Mouse (Mus musculus) activated CD4-positive, CD25-positive, alpha-beta regulatory T cell (primary cell): Measurements from ENCODE around the gene Vmn1r45. TPM values are rescaled to one million over a fixed set of nuclear protein-coding genes. Genes with fewer than 3 reads are reported as not detected.

Experiments
- polyA plus RNA-seq, 2 experiments: library from polyadenylated mRNA; unstranded; fragments of 100-300 nt; shearing (Covaris generic); gene quantifications; one replicate each; pipeline ENCODE4 v1.2.1; 2017

Gene Vmn1r45
- polyA plus RNA-seq = under 1 TPM in 1 of 2 experiments, not detected in 1; 0.55 TPM

GRCm38 (mm10) chr6:89940498-89940897 is at the start of gene Vmn1r45:
Vmn1r45 (minus strand) TSS chr6:89940598.

GRCm38 (mm10) chr6:89969013-89969412 is 28.6 kb upstream of the Vmn1r45 start, which contains the start of gene Vmn1r46:
Vmn1r46 (plus strand) TSS chr6:89969313.

GRCm38 (mm10) chr6:89883360-89883759 is 57.0 kb downstream of the Vmn1r45 start, which contains the start of gene Vmn1r44:
Vmn1r44 (plus strand) TSS chr6:89883660.

Other genes starting within 250 kb of the Vmn1r45 start
- under 1 TPM in 1 of 2 experiments, not detected in 1; 0.11 TPM for gene Vmn1r40, start 233.1 kb downstream of the Vmn1r45 start, polyA plus RNA-seq
- gene Vmn1r41, start 199.8 kb downstream of the Vmn1r45 start, polyA plus RNA-seq = under 1 TPM in 1 of 2 experiments, not detected in 1; 0.17 TPM
- not detected for gene Vmn1r42, start 64.2 kb downstream of the Vmn1r45 start, polyA plus RNA-seq
- under 1 TPM in 1 of 2 experiments, not detected in 1; 0.22 TPM for gene Vmn1r43, start 64.2 kb downstream of the Vmn1r45 start, polyA plus RNA-seq
- under 1 TPM in 1 of 2 experiments, not detected in 1; 0.43 TPM for gene Vmn1r44, start 56.9 kb downstream of the Vmn1r45 start, polyA plus RNA-seq
- under 1 TPM in 1 of 2 experiments, not detected in 1; 0.06 TPM for gene Vmn1r46, start 28.7 kb upstream of the Vmn1r45 start, polyA plus RNA-seq
- gene Vmn1r47, start 75.5 kb upstream of the Vmn1r45 start, polyA plus RNA-seq = not detected
- gene Vmn1r48, start 96.2 kb upstream of the Vmn1r45 start, polyA plus RNA-seq = not detected
- under 1 TPM in 1 of 2 experiments, not detected in 1; 0.04 TPM for gene Vmn1r49, start 137.9 kb upstream of the Vmn1r45 start, polyA plus RNA-seq
- gene Vmn1r50, start 160.8 kb upstream of the Vmn1r45 start, polyA plus RNA-seq = not detected
- not detected for gene Vmn1r51, start 182.0 kb upstream of the Vmn1r45 start, polyA plus RNA-seq
- gene Vmn1r52, start 234.2 kb upstream of the Vmn1r45 start, polyA plus RNA-seq = not detected